Mouse (Mus musculus): ENCODE data around the gene Galk2.

GRCm38 (mm10) chr2:125858521-125859280 lies at the start of gene Galk2, which contains the start of gene Cops2:
- no peak for TF ChIP-seq MAFK (IDR thresholded peaks at IDR 0.05; ENCODE audit: insufficient read depth, low read depth, low read length)
- TF ChIP-seq CHD2 (IDR thresholded peaks at IDR 0.05; ENCODE audit: low read depth, low read length): peak; percentile 69; the same call in 1 of the 2 replicates
